Mouse (Mus musculus): Measurements from ENCODE around the gene Slc25a22.

GRCm38 (mm10) chr7:141467230-141468030, 29.7 kb upstream of the Slc25a22 start, which contains the start of gene Cd151:
- TF ChIP-seq CTCF (IDR thresholded peaks at IDR 0.05; ENCODE audit: low read depth) (no peak), EP300 (IDR thresholded peaks at IDR 0.05; ENCODE audit: low read depth) (no peak)

Data from liver, embryonic 14.5 days (tissue).